Mouse (Mus musculus) intestine, postnatal 0 days (tissue): Measurements from ENCODE around the gene Ulk3. TPM values are rescaled to one million over a fixed set of nuclear protein-coding genes. Genes with fewer than 3 reads are reported as not detected.

Experiments used
- ATAC-seq: fragments of 200-750 bp; cut with Nextera tagmentation; 2 replicates; pipeline ENCODE4 v1.8.0; 2017; ENCODE audit warnings: mild to moderate bottlenecking, moderate TSS enrichment, moderate library complexity
- H3K27ac ChIP-seq: fragments of 300-500 bp; sonication (generic); 2 replicates; pipeline ENCODE4 v1.5.1; 2014; ENCODE audit warnings: mild to moderate bottlenecking, low read depth, low read length, moderate library complexity
- H3K27me3 ChIP-seq: fragments of 300-500 bp; sonication (generic); replicated peaks from 2 replicates; pipeline ENCODE4 v1.6.1; 2014; ENCODE audit warnings: low read length, mixed read lengths; ENCODE audit not compliant: control insufficient read depth, insufficient read depth
- H3K36me3 ChIP-seq: fragments of 300-500 bp; sonication (generic); 2 replicates; pipeline ENCODE4 v1.6.1; 2014; ENCODE audit warnings: mild to moderate bottlenecking, moderate library complexity; ENCODE audit not compliant: control insufficient read depth, insufficient read depth
- H3K4me1 ChIP-seq: fragments of 300-500 bp; sonication (generic); replicated peaks from 2 replicates; pipeline ENCODE4 v1.6.1; 2014; ENCODE audit warnings: antibody characterized with exemption, low read length, mixed read lengths; ENCODE audit not compliant: control insufficient read depth, insufficient read depth
- H3K4me2 ChIP-seq: fragments of 300-500 bp; sonication (generic); replicated peaks from 2 replicates; pipeline ENCODE4 v1.6.1; 2014; ENCODE audit warnings: low read depth, mild to moderate bottlenecking, moderate library complexity
- H3K4me3 ChIP-seq: fragments of 300-500 bp; sonication (generic); 2 replicates; pipeline ENCODE4 v1.5.1; 2014; ENCODE audit warnings: low read depth, low read length
- H3K9ac ChIP-seq: fragments of 300-500 bp; sonication (generic); 2 replicates; pipeline ENCODE4 v1.6.1; 2014; ENCODE audit warnings: mild to moderate bottlenecking, low read depth, low read length
- H3K9me3 ChIP-seq: fragments of 300-500 bp; sonication (generic); 2 replicates; pipeline ENCODE4 v1.6.1; 2016; ENCODE audit warnings: mixed run types; ENCODE audit not compliant: control insufficient read depth
- CTCF ChIP-seq: sonication (generic); IDR thresholded peaks from 2 replicates; pipeline ENCODE4 v1.5.1; 2016; ENCODE audit warnings: low read depth, mild to moderate bottlenecking, control low read depth, antibody characterized with exemption, moderate library complexity
- WGBS: fragments of 180-500 bp; shearing (Covaris S2); extraction: QIAGEN DNeasy Blood & Tissue Kit; methylation state at CpG from one replicate; pipeline ENCODE4 v1.1.7; 2014; 5-methylcytosine and 5-hydroxymethylcytosine counted together
- polyA plus RNA-seq: library from polyadenylated mRNA; unstranded; fragments of >200 nt; fragmentation: Nextera tagmentation; extraction: Ambion mirVana; gene quantifications from 2 replicates; pipeline ENCODE4 v1.2.1, GENCODE M21; 2015

Gene Ulk3
- polyA plus RNA-seq, 1 experiment from 2014 or later: 8.3 TPM

- WGBS: 85% methylated on average over 4 of the region's 4 CpGs
- Histone ChIP-seq H3K27me3 (no peaks in the 10 kb centered on the region), H3K36me3 (no peaks in the 10 kb centered on the region), H3K4me3 (no peak overlapping the region), H3K4me1 (peaks cover 15% of the 10 kb centered on the region), H3K9ac (no peak overlapping the region), H3K4me2 (no peak overlapping the region), H3K27ac (no peak overlapping the region), H3K9me3 (no peaks in the 10 kb centered on the region)
- TF ChIP-seq CTCF: no peak
- ATAC-seq: no peak
Measured at GRCm38 (mm10) chr9:57558625-57559024, 30.6 kb upstream of the Ulk3 start.

GRCm38 (mm10) chr9:57559568-57559967 is 29.7 kb upstream of the Ulk3 start:
- H3K4me1 ChIP-seq: peaks cover 18% of the 10 kb centered on the region
- H3K27me3 ChIP-seq: no peaks in the 10 kb centered on the region
- TF ChIP-seq CTCF: no peak
- H3K27ac ChIP-seq: no peak overlapping the region
- no peaks in the 10 kb centered on the region for H3K36me3 ChIP-seq
- H3K9ac ChIP-seq: no peak overlapping the region
- no peaks in the 10 kb centered on the region for H3K9me3 ChIP-seq
- ATAC-seq: no peak
- WGBS: 68% methylated on average over 2 of the region's 2 CpGs
- H3K4me2 ChIP-seq: no peak overlapping the region
- H3K4me3 ChIP-seq: no peak overlapping the region

GRCm38 (mm10) chr9:57560263-57560662 is 29.0 kb upstream of the Ulk3 start:
- no peak for ATAC-seq
- no peak for TF ChIP-seq CTCF
- Histone ChIP-seq H3K9ac (no peak overlapping the region; the same call in 1 of the 2 replicates), H3K36me3 (no peaks in the 10 kb centered on the region), H3K27me3 (no peaks in the 10 kb centered on the region), H3K4me2 (peak overlapping the region; percentile 64), H3K9me3 (no peaks in the 10 kb centered on the region), H3K4me3 (peak overlapping the region; percentile 50), H3K4me1 (peaks cover 18% of the 10 kb centered on the region), H3K27ac (0 out of 2 replicates have a peak overlapping the region, but pooled peaks have one; percentile 17)
- WGBS: 26% methylated on average over 7 of the region's 7 CpGs

- peak; percentile 57 for TF ChIP-seq CTCF
- Histone ChIP-seq H3K4me2 (peak within 1 kb of the TSS; percentile 64), H3K9ac (peak within 1 kb of the TSS; percentile 46), H3K4me3 (peak within 1 kb of the TSS; percentile 50), H3K9me3 (no peaks in the 10 kb centered on the region), H3K36me3 (no peaks in the 10 kb centered on the region), H3K27me3 (no peaks in the 10 kb centered on the region), H3K27ac (peak within 1 kb of the TSS; percentile 74), H3K4me1 (peaks cover 18% of the 10 kb centered on the region)
- WGBS: under 1% methylated on average over 37 of the region's 37 CpGs
- peak; percentile 97 for ATAC-seq
Measured at GRCm38 (mm10) chr9:57560861-57561710, 28.2 kb upstream of the Ulk3 start, which contains the start of gene Scamp2. Gene Scamp2, plus strand, starts transcription at chr9:57560943.

- H3K4me1 ChIP-seq: peaks cover 18% of the 10 kb centered on the region
- H3K4me2 ChIP-seq: peak overlapping the region; percentile 64
- no peaks in the 10 kb centered on the region for H3K36me3 ChIP-seq
- H3K27ac ChIP-seq: peak overlapping the region; percentile 74
- TF ChIP-seq CTCF: no peak
- 52% methylated on average over 13 of the region's 13 CpGs for WGBS
- peak; percentile 4; the same call in 1 of the 2 replicates for ATAC-seq
- peak overlapping the region; percentile 46; the same call in 1 of the 2 replicates for H3K9ac ChIP-seq
- no peaks in the 10 kb centered on the region for H3K9me3 ChIP-seq
- no peaks in the 10 kb centered on the region for H3K27me3 ChIP-seq
- H3K4me3 ChIP-seq: peak overlapping the region; percentile 50
Measured at GRCm38 (mm10) chr9:57561711-57562099, 27.5 kb upstream of the Ulk3 start.

GRCm38 (mm10) chr9:57562896-57563372 is 26.3 kb upstream of the Ulk3 start:
- Histone ChIP-seq H3K4me2 (peak overlapping the region; percentile 64), H3K36me3 (peaks cover 2% of the 10 kb centered on the region; the same call in 1 of the 2 replicates), H3K27ac (peak overlapping the region; percentile 74; the same call in 1 of the 2 replicates), H3K9ac (no peak overlapping the region), H3K9me3 (no peaks in the 10 kb centered on the region), H3K27me3 (no peaks in the 10 kb centered on the region), H3K4me1 (peaks cover 18% of the 10 kb centered on the region), H3K4me3 (no peak overlapping the region)
- peak; percentile 22; the same call in 1 of the 2 replicates for TF ChIP-seq CTCF
- 23% methylated on average over 4 of the region's 4 CpGs for WGBS
- ATAC-seq: peak; percentile 62
